Mouse (Mus musculus): ENCODE data around the gene Steap2.
A peak's percentile ranks its signal among the peaks of the same experiment; 100 is the strongest.
"Not testable (repeated sequence)": the region's sequence is repeated elsewhere in the genome, so short reads cannot be mapped to it uniquely, and the experiment has no call there.

Gene Steap2

DNA sequence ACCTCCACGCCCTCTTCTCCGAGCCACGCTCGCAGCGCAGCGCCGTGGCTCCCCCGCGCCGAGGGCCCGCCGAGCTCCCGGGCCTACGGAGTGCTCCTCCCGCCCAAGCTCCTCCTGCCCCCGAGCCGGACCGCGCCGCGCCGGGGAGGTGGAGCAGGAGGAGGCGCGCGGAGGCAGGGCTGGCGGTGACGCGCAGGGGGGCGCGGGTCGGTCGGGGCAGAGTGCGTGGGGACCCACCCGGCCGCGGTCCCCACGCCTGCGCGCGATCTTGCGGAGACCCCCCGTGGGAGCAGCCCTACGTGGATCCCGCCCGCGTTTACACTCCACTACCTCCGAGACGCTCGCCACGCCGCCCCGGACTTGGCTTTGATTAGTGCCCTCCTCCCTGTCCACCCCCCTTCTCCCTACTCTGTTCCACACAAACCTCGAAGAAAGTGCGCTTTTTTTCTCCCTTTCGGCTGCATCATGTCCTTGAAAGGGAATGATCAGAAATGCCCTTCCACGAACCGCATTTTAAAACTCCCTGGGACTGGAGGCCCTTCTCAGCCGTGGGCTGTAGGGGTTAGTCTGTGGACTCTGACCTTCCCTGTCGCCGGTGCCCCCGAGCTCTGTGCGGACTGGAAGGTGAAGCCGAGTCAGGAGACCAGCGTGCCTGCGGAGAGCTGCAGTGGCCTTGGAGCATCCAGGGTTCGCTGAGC is at the start of gene Steap2:
Gene Steap2, minus strand, starts transcription at position 623 of the 698 bp plus-strand sequence.
- peak; percentile 71 for DNase-seq (ENCODE audit: low spot score)

GRCm38 (mm10) chr5:5734445-5734844 is 40.1 kb upstream of the Steap2 start:
- no peak for DNase-seq (ENCODE audit: low spot score)

GRCm38 (mm10) chr5:5732858-5733257 is 38.5 kb upstream of the Steap2 start:
- no peak for DNase-seq (ENCODE audit: low spot score)

DNA sequence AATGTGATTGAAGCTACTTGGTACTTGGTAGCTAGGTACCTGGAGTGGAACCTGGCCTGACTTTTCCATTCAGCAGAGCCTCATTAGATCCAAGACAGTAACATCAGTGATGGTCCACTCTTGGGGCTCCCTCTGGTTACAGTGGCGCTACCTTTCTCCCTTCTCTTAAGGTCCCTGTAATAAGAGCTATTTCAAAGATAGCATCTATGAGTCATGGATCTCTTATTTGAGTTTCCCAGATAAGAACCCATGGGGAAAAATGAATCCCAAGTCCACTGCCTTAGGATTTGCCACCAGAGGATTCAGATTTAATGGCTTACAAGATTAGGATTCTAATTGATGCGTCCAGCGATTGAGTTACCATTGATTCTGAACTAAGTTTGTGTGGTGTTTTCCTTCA is 37.8 kb upstream of the Steap2 start:
- DNase-seq (ENCODE audit: low spot score) = no peak

GRCm38 (mm10) chr5:5729904-5730303 is 35.5 kb upstream of the Steap2 start:
- no peak for DNase-seq (ENCODE audit: low spot score)

- no peak for DNase-seq (ENCODE audit: low spot score)
Measured at GRCm38 (mm10) chr5:5722217-5722616, 27.8 kb upstream of the Steap2 start.

DNA sequence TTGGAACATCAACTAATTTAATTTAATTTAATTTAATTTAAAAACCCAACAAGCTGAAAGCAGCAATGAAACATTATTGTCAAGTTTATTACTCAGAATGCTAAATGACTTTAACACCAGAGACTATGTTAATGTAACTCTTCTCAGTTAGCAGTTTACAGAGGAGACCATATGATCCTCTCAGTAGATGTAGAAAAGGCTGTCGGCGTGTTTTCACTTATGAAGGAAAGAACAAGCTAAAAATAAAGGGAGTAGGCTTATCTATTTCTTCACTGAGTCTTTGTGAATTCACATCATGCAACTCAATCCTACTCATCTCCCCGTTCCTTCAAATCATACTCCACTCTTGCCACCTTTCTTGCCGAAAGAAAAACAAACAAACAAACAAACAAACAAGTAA is 16.7 kb upstream of the Steap2 start:
- DNase-seq (ENCODE audit: low spot score) = no peak

- no peak for DNase-seq (ENCODE audit: low spot score)
Measured at GRCm38 (mm10) chr5:5707341-5708278, 13.2 kb upstream of the Steap2 start.

- no peak for DNase-seq (ENCODE audit: low spot score)
Measured at GRCm38 (mm10) chr5:5705019-5705418, 10.6 kb upstream of the Steap2 start.

GRCm38 (mm10) chr5:5700386-5700785 is 6.0 kb upstream of the Steap2 start:
- DNase-seq (ENCODE audit: low spot score) = no peak

- no peak for DNase-seq (ENCODE audit: low spot score)
Measured at GRCm38 (mm10) chr5:5698830-5699229, 4.5 kb upstream of the Steap2 start.

DNA sequence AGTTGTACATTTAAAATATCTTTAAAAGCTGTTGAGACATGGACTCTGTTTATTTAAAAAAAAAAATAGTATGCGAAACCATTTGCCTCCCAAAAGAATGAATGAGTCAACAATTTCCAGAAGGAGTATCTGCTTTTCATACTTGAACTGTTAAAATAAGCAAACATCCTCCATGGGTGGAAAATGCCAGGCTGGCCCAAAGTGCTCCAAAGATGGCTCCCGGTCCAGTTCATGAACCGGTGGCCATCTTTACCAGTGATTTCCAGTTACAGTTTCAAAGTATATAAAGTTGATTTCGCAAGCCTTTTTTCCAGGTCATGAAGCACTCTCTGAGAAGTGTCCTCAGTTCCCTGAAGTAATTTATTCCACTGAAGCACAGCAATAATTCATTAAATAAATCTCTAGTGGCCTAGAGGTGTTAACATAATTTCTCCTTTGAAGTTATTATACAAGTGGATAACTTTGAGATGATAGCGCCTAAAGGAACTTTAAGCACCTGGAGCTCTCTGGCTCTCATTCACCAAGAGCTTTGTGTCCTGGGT is 1.1 kb upstream of the Steap2 start:
- no peak for DNase-seq (ENCODE audit: low spot score)

DNA sequence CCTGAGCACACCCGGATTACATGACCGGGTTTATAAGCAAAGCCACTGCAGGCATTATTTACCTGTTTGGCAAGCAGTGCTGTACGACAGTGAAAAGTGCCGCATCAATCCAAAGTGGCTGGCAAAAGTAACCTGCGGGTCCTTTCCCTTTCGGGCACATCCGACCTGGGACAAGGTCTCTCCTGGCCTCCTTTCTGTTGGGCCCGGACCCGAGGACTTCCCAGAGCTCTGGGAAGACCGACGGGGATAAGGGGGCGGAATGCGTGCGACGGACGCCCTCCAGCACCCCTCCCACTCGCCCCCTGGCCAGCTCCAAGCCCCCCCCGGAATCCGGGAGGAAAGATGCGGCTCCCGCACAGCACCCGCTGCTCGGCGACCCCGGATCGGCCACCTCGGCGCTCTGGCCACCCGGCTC is 830 bp downstream of the Steap2 start:
- DNase-seq (ENCODE audit: low spot score) = peak; percentile 28

DNA sequence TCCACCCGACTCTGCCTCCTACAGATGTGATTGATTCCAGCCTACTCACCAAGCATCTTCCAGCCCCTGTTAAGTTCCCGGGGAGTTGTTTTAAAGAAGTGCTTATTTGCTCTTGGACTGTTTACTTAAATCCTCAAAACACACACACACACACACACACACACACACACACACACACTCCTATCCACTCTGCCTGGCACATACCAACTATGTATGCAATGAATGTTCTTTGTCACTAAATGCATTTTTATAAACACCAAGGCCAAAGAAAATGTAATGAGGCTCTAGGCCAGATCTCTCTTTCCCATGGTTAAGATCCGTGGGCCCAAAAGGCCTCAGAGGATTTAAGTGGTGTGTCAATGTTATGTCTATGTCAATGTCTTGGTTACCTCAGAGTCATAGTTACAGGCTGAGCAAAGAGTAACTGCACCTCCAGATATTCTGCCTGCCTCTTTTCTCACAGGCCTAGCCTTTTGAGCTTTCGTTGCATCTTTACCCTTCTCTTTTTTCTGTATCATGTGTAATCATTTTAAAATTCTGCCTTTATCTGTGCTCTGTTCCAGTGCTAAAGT is 2.1 kb downstream of the Steap2 start:
- no peak for DNase-seq (ENCODE audit: low spot score)

DNA sequence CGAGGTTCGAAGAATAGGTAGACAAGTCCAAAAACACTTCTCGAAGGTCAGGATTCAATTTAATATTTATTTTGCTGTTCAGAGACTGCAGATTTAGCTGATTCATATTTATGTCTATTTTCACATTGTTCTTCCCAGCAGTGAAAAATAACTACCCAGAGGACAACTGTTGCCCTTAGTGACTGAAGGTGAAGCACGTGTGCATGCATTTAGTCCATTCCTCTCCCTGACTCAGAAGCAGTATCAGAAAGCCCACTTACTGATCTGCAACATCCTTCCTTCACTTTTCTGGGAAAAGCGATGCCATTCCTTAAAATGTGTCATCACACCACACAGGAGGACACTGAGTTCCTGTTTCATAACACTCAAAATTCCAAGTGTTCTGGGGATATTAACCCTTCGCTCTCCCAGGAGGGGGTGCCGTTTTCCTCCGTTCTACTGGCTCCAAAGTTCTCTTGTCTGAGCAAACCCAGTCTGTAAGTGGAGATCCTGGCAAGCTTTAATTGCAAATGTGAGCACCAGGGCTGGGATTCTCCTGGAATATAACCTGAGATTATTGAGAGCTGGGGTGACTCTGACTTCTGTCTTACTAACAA is 5.3 kb downstream of the Steap2 start:
- no peak for DNase-seq (ENCODE audit: low spot score)

- DNase-seq (ENCODE audit: low spot score) = no peak
Measured at GRCm38 (mm10) chr5:5688228-5688627, 6.2 kb downstream of the Steap2 start.

- DNase-seq (ENCODE audit: low spot score) = peak; percentile 14
Measured at GRCm38 (mm10) chr5:5686973-5687372, 7.4 kb downstream of the Steap2 start.

- not testable (repeated sequence) for DNase-seq (ENCODE audit: low spot score)
Measured at GRCm38 (mm10) chr5:5684946-5685345, 9.4 kb downstream of the Steap2 start.

DNA sequence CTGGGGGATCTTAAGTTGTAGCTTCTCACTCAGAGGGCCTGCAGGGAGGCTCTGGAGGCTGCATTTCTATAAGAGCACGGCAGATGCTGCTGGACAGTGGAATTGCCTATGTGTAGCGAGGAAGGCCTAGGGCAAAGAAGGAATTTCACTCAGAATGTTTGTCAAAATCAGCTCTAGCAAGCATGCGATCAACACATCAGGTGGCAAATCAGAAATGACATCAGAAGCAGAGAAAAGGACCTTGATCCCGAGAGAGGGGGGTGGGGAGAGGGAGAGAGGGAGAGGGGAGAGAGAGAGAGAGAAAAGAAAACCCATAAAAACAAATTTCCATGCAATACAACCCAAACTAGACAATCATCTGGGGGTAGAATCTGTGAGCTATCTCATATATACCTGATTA is 11.1 kb downstream of the Steap2 start:
- no peak for DNase-seq (ENCODE audit: low spot score)

- DNase-seq (ENCODE audit: low spot score) = no peak
Measured at GRCm38 (mm10) chr5:5679459-5679858, 14.9 kb downstream of the Steap2 start.

DNA sequence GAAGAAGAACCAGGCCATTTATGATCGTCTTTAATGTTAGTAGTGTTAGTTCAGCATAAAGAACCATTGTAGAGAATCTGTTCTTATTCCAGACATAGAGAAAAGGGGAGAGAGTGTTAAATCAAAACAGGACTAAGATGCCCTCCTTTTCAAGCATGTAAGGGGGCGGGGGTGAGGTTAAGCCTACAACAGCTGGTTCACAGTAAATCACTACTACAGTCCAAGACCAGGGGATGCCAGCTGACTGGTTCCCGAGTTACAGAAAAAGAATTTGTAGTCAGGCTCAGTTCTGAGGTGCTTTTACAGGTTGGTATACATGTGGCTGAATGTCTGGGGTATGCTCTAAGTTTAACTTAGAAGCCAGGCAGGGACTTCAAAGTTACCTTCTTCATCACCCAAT is 18.3 kb downstream of the Steap2 start:
- no peak for DNase-seq (ENCODE audit: low spot score)

GRCm38 (mm10) chr5:5668920-5669319 is 25.5 kb downstream of the Steap2 start:
- DNase-seq (ENCODE audit: low spot score) = no peak

Data from embryo, embryonic 10 days (tissue).